Mouse (Mus musculus) CH12.LX (cell line): ENCODE data around the gene Nppc. TPM values are rescaled to one million over a fixed set of nuclear protein-coding genes. Genes with fewer than 3 reads are reported as not detected.

Experiments
- DNase-seq: peaks from one replicate; pipeline ENCODE4 v3.0.0-alpha.2; 2013; ENCODE audit errors: extremely low read depth
- H3K27ac ChIP-seq: 2 replicates; pipeline ENCODE4 v1.5.1; 2012; ENCODE audit warnings: low read depth, mild to moderate bottlenecking, control low read depth, moderate library complexity; ENCODE audit not compliant: insufficient read depth
- H3K27me3 ChIP-seq: replicated peaks from 2 replicates; pipeline ENCODE3; 2012; ENCODE audit warnings: inconsistent platforms
- H3K36me3 ChIP-seq, 2 experiments: replicated peaks in 1 of 2; 2 replicates each; pipeline versions ENCODE3 to v1.6.1; 2012; ENCODE audit warnings: inconsistent platforms in 1 of 2, low read length in 1 of 2, mild to moderate bottlenecking in 1 of 2, mixed read lengths in 1 of 2, moderate library complexity in 1 of 2; ENCODE audit not compliant: control insufficient read depth in 1 of 2, insufficient read depth in 1 of 2
- H3K4me1 ChIP-seq, 2 experiments: 2 replicates each; pipeline ENCODE4 v1.6.1; 2012; ENCODE audit warnings: inconsistent platforms in 1 of 2, moderate library complexity in 1 of 2; ENCODE audit not compliant: insufficient read depth in 2 of 2, control insufficient read depth in 1 of 2
- H3K4me2 ChIP-seq: 2 replicates; pipeline ENCODE4 v1.6.1; 2012; ENCODE audit warnings: low read depth, mild to moderate bottlenecking, control low read depth; ENCODE audit not compliant: poor library complexity, insufficient read depth, severe bottlenecking
- H3K4me3 ChIP-seq, 3 experiments: fragments of 150-350 bp in 1 of 3; sonication (generic) in 1 of 3; replicated peaks in 1 of 3; 2 replicates each; pipeline versions ENCODE3 to v1.5.1; 2011 to 2012; ENCODE audit warnings: low read depth in 2 of 3, low read length in 2 of 3, mild to moderate bottlenecking in 2 of 3, moderate library complexity in 2 of 3, control low read depth in 1 of 3, improper control_type of control experiment in 1 of 3, inconsistent platforms in 1 of 3, mixed read lengths in 1 of 3; ENCODE audit not compliant: poor library complexity in 1 of 3
- H3K79me2 ChIP-seq: replicated peaks from 2 replicates; pipeline ENCODE4 v1.6.1; 2012; ENCODE audit warnings: mild to moderate bottlenecking, moderate library complexity; ENCODE audit not compliant: control insufficient read depth, poor library complexity, insufficient read depth, severe bottlenecking; ENCODE audit errors: extremely low read depth
- H3K9ac ChIP-seq: 2 replicates; pipeline ENCODE4 v1.6.1; 2012; ENCODE audit warnings: low read depth, mild to moderate bottlenecking, control low read depth, moderate library complexity; ENCODE audit not compliant: insufficient read depth
- H3K9me3 ChIP-seq: replicated peaks from 2 replicates; pipeline ENCODE3; 2012; ENCODE audit warnings: low read length, inconsistent platforms, mixed read lengths
- BHLHE40 ChIP-seq: IDR thresholded peaks from 2 replicates; pipeline ENCODE4 v1.6.1; 2011; ENCODE audit warnings: mild to moderate bottlenecking, low read depth, low read length, improper control_type of control experiment
- CTCF ChIP-seq, 2 experiments: IDR thresholded peaks in 1 of 2; conservative IDR thresholded peaks in 1 of 2; 2 replicates each; pipeline ENCODE4 v1.5.1; 2011 to 2012; ENCODE audit warnings: low read depth in 2 of 2, low read length in 2 of 2, improper control_type of control experiment in 1 of 2, inconsistent platforms in 1 of 2, mild to moderate bottlenecking in 1 of 2, moderate library complexity in 1 of 2
- HCFC1 ChIP-seq: IDR thresholded peaks from 2 replicates; pipeline ENCODE4 v1.6.1; 2012; ENCODE audit warnings: low read depth, mild to moderate bottlenecking, inconsistent platforms, low read length, improper control_type of control experiment
- JUN ChIP-seq: IDR thresholded peaks from 2 replicates; pipeline ENCODE4 v1.6.1; 2011; ENCODE audit warnings: low read depth, mild to moderate bottlenecking, low read length, improper control_type of control experiment, moderate library complexity; ENCODE audit not compliant: insufficient read depth
- MAZ ChIP-seq: IDR thresholded peaks from 2 replicates; pipeline ENCODE4 v1.6.1; 2012; ENCODE audit warnings: low read depth, mild to moderate bottlenecking, inconsistent platforms, low read length, improper control_type of control experiment, moderate library complexity
- MYC ChIP-seq: IDR thresholded peaks from 2 replicates; pipeline ENCODE4 v1.6.1; 2011; ENCODE audit warnings: low read depth, mild to moderate bottlenecking, improper control_type of control experiment, low read length
- PAX5 ChIP-seq: IDR thresholded peaks from 2 replicates; pipeline ENCODE4 v1.6.1; 2012; ENCODE audit warnings: low read length, inconsistent platforms, mixed read lengths
- RAD21 ChIP-seq: IDR thresholded peaks from 2 replicates; pipeline ENCODE4 v1.6.1; 2011; ENCODE audit warnings: low read depth, mild to moderate bottlenecking, low read length, improper control_type of control experiment, moderate library complexity
- SMC3 ChIP-seq: IDR thresholded peaks from 2 replicates; pipeline ENCODE4 v1.6.1; 2011; ENCODE audit warnings: low read depth, low read length, improper control_type of control experiment
- TCF12 ChIP-seq: IDR thresholded peaks from 2 replicates; pipeline ENCODE4 v1.6.1; 2014; ENCODE audit warnings: low read depth, mild to moderate bottlenecking, inconsistent platforms, low read length, improper control_type of control experiment
- USF2 ChIP-seq: conservative IDR thresholded peaks from 2 replicates; pipeline ENCODE4 v1.6.1; 2011; ENCODE audit warnings: low read depth, low read length, improper control_type of control experiment
- ZKSCAN1 ChIP-seq: IDR thresholded peaks from 2 replicates; pipeline ENCODE4 v1.6.1; 2012; ENCODE audit warnings: low read depth, inconsistent platforms, low read length, improper control_type of control experiment, borderline replicate concordance
- dilution Hi-C: fragments of 300-500 bp; cut with MboI; formaldehyde crosslinking; loops from 2 replicates; pipeline ENCODE4 v1.14.3; 2020; ENCODE audit warnings: low sequenced_read_pairs; ENCODE audit not compliant: extremely low pct_unique_long_range_greater_than_20kb, extremely low pct_ligation_motif_present
- in situ Hi-C: fragments of 300-500 bp; cut with MboI; formaldehyde crosslinking; loops from 3 replicates; pipeline ENCODE4 v1.14.3; 2019; ENCODE audit warnings: low sequenced_read_pairs, low pct_ligation_motif_present, low pct_unique_long_range_greater_than_20kb, mixed read lengths
- polyA plus RNA-seq: library from polyadenylated mRNA; unstranded; fragments of >175 nt; gene quantifications from 2 replicates; pipeline ENCODE4 v1.2.1, GENCODE M21; 2012; ENCODE audit warnings: low read depth; ENCODE audit not compliant: insufficient read length
- total RNA-seq, 2 experiments: library from RNA; depleted of rRNA; stranded (reverse); fragments of 300-350 nt in 1 of 2; fragments of >200 nt in 1 of 2; gene quantifications; 2 replicates each; pipeline ENCODE4 v1.2.3; 2012 to 2014

Gene Nppc
- total and polyA plus RNA-seq, 3 experiments: 0.13 TPM; not detected in 2

DNA sequence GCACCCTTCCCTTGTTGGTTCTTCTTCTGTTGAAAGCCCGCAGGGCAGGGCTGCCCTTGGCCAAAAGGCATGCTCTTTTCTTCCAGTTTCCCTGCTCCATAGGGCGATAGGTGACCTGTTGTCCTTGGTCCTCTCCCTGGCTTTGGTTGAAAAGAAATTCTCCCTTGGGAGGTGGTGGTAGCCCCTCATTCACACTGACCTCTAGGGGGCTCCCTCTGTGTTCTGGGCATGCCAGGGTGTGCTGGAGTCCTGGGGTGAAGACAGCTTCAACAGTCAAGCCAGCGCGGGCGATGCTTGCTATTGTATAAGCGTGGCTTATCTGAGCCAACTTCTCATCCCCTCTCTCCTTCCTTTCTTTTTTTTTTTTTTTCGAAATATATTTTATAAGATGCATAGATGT is 26.6 kb upstream of the Nppc start:
- no peaks in the 10 kb centered on the region for H3K36me3 ChIP-seq
- no peaks in the 10 kb centered on the region for H3K79me2 ChIP-seq
- H3K9me3 ChIP-seq: no peaks in the 10 kb centered on the region
- dilution Hi-C loops (no loop called here), in situ Hi-C loops (no loop called here)
- H3K4me1 ChIP-seq: 0 out of 4 replicates have a peak, but pooled peaks cover 0 to 2% of the 10 kb centered on the region in 2 experiments
- H3K9ac ChIP-seq: no peak overlapping the region
- peak; percentile 17 for DNase-seq
- H3K27ac ChIP-seq: no peak overlapping the region
- H3K4me3 ChIP-seq: no peak overlapping the region
- TF ChIP-seq CTCF (conservative IDR thresholded peaks at IDR 0.05 in 1 of 2, IDR thresholded peaks at IDR 0.05 in 1 of 2; ENCODE audit: low read depth in 2 of 2, low read length in 2 of 2) (peak in 1 of 2 experiments; percentile 63; a peak in 2 of 4 replicates), HCFC1 (no peak), SMC3 (peak; percentile 31), MYC (no peak), RAD21 (peak; percentile 25)
- no peaks in the 10 kb centered on the region for H3K27me3 ChIP-seq
- H3K4me2 ChIP-seq: no peak overlapping the region

DNA sequence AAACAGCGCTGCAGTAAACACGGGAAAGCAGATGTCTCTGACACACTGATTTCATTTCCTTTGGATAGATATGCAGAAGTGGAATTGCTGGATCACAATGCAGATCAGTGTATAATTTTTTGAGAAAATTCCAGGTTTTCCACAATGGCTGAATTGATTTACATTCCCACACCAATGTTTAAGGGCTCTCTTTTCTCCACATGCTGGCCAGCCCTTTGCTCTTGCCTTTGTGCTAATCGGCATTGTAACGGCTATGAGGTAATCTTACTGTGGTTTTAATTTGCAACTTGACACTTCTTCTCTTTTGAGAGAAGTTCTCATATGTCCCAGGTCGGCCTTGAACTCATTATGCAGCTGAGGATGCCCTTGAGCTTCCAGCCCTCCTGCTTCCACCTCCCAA is 20.7 kb upstream of the Nppc start:
- Histone ChIP-seq H3K9ac (no peak overlapping the region), H3K27ac (no peak overlapping the region), H3K4me3 (no peak overlapping the region), H3K9me3 (no peaks in the 10 kb centered on the region), H3K79me2 (no peaks in the 10 kb centered on the region), H3K27me3 (peaks cover 7% of the 10 kb centered on the region), H3K4me1 (0 out of 4 replicates have a peak, but pooled peaks cover 0 to 2% of the 10 kb centered on the region in 2 experiments), H3K36me3 (no peaks in the 10 kb centered on the region)
- DNase-seq: no peak
- dilution Hi-C loops: no loop called here
- in situ Hi-C loops: no loop called here
- TF ChIP-seq JUN: no peak
- no peak for TF ChIP-seq MAZ
- TF ChIP-seq BHLHE40: no peak
- no peak for TF ChIP-seq ZKSCAN1
- TF ChIP-seq HCFC1: no peak
- TF ChIP-seq PAX5: no peak
- no peak for TF ChIP-seq SMC3
- no peak for TF ChIP-seq CTCF (conservative IDR thresholded peaks at IDR 0.05 in 1 of 2, IDR thresholded peaks at IDR 0.05 in 1 of 2; ENCODE audit: low read depth in 2 of 2, low read length in 2 of 2)
- no peak for TF ChIP-seq TCF12
- TF ChIP-seq, all 38 proteins: peak for 0
- H3K4me2 ChIP-seq: no peak overlapping the region

DNA sequence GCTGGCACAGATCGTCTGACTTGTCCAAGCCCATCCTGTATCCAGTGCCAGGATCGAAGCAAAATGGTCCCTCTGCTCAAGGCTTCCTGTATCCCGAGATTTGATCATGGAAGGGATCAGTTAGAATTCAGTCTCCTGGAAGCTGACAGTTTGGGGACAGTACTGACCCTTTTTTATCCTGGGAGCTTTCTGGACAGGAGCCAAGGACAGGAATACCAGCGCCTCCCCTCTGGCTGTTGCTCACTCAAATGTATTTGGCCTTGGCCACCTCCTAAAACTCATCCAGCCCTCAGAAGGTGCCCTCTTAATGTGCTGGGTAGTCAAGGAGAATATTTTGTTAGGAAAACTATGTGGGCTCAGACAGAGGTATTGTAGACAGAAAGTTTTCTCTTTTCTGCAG is 16.9 kb upstream of the Nppc start:
- no peak overlapping the region for H3K4me2 ChIP-seq
- no peak for DNase-seq
- H3K27ac ChIP-seq: no peak overlapping the region
- H3K36me3 ChIP-seq: no peaks in the 10 kb centered on the region
- H3K4me3 ChIP-seq: no peak overlapping the region
- no peak overlapping the region for H3K9ac ChIP-seq
- H3K9me3 ChIP-seq: no peaks in the 10 kb centered on the region
- peaks cover 30% of the 10 kb centered on the region for H3K27me3 ChIP-seq
- no peak for TF ChIP-seq TCF12
- TF ChIP-seq USF2: no peak
- TF ChIP-seq, all 38 proteins: peak for 0
- no peaks in the 10 kb centered on the region for H3K79me2 ChIP-seq
- in situ Hi-C loops (no loop called here), dilution Hi-C loops (no loop called here)
- H3K4me1 ChIP-seq: no peaks in the 10 kb centered on the region
